Mouse (Mus musculus) kidney, adult 18-20 months (tissue): ENCODE data around the gene Creld2.
A peak's percentile ranks its signal among the peaks of the same experiment; 100 is the strongest.

Experiments
- DNase-seq: peaks from one replicate; pipeline ENCODE4 v3.0.0; 2021

Gene Creld2

DNA sequence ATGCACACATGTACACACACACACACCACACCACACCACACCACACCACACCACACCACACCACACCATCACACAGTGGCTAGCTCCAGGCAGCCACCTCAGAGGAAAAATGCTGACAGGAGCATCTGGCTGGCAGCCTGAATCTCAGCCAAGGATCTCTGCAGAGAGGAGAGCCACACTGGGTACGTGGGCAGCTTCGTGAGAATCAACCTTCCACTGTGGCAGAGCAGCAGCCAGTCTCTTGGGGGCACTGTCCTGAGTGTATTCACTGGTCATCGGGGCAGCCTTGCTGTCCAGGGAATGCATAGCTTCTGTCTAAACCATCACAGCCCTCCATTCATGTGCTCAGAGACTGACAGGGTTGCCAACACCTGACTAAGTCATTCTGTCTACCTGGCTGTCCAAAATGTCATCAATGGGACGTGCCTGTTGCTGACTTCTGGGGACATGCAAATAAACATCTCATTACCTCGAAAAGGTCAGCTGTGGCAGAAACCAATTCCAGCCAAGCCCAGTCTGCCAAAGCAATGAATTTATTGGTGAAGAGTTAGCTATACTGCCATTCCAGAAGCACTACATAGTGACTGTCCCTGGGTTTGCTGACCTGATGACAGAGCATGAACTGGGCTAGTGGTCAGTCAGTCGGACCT lies 10.5 kb downstream of the Creld2 start:
- DNase-seq: peak; percentile 71

DNA sequence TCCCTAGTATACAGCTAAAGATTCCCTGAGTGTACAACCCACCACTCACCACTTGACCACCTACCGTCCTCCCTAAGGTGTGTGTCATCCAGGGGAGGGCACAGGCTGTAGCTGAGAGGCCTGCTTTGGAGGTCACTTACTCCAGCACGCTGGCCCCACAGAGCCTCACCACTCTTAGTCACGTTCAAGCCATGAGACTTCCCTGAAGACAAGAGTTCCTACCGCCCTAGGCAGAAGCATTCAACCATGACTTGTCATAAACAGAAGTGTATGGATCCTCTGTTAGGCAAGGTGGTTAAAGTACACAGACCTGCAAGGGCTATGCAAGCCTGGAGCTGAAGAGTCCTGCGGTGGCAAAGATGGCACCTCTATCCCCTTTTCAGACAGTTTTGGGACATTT lies 11.2 kb downstream of the Creld2 start:
- DNase-seq: peak; percentile 60

DNA sequence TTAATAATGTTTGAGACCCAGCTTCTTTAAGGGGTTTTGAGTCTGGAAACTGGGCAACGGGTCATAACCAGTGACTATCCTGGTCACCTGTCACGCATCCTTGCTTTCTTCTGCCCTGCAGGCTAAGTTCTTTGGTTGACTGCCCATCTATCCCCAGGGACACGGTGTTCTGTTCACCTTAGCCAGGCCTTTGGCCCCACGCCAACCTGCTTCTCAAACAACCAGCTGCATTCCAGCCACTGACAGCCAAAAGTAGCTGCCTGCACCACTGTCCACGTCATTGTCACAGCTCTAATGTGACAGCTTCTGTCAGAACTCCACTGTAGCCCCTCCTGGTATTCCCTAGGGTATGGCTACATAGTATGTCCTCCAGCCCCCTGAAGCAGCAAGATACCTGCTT lies 12.0 kb downstream of the Creld2 start:
- peak; percentile 97 for DNase-seq

DNA sequence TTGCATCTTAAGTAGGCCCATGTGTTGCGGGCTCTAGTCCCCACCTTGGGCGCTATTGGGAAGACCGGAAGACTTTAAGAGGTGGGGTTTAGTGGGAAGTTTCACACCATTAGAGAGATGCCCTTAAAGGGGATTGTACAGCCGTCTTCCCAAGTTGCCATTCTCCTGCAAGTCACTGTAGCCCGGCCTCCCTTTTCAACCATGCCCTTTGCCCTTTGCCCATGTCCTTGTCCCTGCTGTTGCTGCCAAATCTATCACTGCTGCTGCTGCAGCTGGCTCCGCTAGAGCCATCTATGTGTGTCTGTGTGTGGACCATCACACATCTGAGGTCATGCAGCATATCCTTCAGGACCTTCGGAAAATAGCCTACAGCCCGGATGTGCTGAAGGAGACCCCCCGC lies 13.1 kb downstream of the Creld2 start:
- peak; percentile 67 for DNase-seq

DNA sequence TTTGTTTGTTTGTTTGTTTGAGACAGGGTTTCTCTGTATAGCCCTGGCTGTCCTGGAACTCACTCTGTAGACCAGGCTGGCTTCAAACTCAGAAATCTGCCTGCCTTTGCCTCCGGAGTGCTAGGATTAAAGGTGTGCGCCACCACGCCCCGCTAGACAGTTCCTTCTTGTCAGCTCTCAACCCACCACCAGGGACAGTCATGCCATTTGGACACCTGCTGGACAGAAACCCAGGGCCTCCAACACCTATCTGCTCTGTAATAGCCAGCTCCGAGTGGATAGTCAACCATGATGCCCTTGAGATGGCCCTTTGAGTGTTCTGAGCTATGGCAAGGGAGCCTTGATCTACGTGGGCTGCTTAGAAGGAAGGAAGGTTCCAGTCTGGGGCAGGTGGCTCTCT lies 16.6 kb downstream of the Creld2 start:
- DNase-seq: peak; percentile 37

- no peak for DNase-seq
Measured at GRCm38 (mm10) chr15:88836571-88836970, 17.1 kb downstream of the Creld2 start.

GRCm38 (mm10) chr15:88837199-88837932 lies 17.9 kb downstream of the Creld2 start:
- DNase-seq: peak; percentile 81

GRCm38 (mm10) chr15:88837977-88838376 lies 18.5 kb downstream of the Creld2 start:
- peak; percentile 69 for DNase-seq

- peak; percentile 72 for DNase-seq
Measured at GRCm38 (mm10) chr15:88839271-88839670, 19.8 kb downstream of the Creld2 start.

GRCm38 (mm10) chr15:88840126-88840525 lies 20.7 kb downstream of the Creld2 start:
- peak; percentile 62 for DNase-seq

DNA sequence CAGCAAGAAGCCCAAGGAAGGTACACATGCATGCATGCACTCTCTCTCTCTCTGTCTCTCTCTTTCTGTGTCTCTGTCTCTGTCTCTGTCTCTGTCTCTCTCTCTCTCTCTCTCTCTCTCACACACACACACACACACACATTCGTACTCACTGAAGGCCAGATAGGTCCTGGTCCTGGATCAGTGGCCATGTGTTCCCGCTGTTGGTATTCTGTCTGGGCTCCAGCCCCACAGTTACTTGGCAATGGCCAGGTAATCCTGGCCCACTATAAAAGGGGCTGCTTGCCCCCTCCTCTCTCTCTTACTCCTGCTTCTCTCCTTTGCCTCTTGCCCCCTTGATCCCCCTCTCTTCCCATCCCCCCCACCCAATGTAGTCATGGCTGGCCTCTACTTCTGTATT lies 21.7 kb downstream of the Creld2 start:
- DNase-seq: no peak

GRCm38 (mm10) chr15:88841580-88842299 lies 22.3 kb downstream of the Creld2 start:
- DNase-seq: no peak

GRCm38 (mm10) chr15:88842300-88842673 lies 22.8 kb downstream of the Creld2 start:
- DNase-seq: no peak

- no peak for DNase-seq
Measured at GRCm38 (mm10) chr15:88843486-88844097, 24.1 kb downstream of the Creld2 start.

DNA sequence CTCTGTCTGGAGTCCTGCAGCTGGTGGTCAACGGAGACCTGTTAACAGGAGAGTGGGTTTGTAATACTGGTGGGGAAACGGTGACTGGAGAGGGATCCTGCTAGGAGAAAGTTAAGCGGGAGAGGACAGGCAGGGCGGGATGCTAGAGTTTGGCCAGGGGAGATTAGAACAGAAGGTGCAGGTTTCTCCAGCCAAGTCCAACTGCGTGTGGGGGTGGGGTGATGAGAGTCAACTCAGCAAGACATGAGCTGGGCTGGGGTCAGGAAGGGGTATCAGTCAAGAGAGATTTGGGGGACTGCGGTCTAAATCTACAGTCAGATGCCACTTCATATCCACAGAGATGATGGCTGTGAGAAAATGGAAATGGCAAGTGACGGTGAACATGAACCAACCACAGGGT lies 25.5 kb downstream of the Creld2 start:
- DNase-seq: no peak

GRCm38 (mm10) chr15:88848661-88849060 lies 29.2 kb downstream of the Creld2 start:
- DNase-seq: no peak

DNA sequence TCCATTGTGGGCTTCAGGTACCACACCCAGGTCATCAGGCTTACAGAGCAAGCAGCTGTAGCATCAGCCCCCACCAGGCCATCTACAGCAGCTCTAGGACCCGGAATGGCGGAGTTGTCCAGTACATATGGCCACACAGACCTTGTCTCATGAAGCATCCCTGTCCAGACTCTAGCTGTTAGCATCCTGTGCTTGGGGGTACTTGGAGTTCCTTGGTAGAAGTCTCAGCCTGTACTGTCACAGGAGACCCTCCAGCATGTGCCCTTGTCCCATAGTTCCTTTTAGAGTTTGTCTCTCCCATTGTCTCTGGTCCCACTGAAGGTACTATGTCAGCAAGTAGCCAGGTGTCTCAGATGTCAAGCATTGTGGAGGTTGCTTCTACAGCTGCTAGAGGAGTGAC lies 30.2 kb downstream of the Creld2 start:
- DNase-seq: no peak

DNA sequence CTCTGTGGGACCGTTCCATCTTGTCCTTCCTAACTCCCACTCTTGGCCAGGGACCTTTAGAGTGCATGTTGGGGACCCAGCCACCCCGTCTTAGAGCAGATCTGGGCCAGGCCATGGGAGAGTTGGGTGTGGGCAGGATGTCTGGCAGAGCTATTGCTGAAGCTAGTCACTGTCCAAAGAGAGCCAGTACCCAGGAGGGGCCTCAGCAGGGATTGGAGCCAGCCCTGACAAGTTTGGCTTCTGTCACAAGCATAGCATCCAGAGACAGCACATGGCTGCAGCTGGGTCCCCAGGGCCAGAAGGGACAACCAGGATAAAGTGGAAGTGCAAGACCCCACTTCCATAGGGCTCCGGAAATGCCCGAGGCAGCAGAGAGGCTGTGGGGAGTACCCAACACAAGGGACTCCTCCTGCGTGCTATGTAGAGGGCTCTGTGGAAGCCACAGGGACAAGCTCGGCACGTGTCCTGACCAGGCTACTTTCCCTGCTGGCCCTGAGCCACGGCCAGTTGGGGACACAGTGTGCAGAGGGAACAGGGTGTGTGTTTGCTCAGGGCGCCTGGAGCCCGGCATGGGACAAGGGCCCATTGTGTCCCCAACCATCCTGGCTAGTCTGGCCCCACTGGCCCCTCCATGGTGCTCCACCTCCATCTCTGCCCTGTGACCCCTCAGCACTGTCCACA lies 30.8 kb downstream of the Creld2 start:
- peak; percentile 97 for DNase-seq

DNA sequence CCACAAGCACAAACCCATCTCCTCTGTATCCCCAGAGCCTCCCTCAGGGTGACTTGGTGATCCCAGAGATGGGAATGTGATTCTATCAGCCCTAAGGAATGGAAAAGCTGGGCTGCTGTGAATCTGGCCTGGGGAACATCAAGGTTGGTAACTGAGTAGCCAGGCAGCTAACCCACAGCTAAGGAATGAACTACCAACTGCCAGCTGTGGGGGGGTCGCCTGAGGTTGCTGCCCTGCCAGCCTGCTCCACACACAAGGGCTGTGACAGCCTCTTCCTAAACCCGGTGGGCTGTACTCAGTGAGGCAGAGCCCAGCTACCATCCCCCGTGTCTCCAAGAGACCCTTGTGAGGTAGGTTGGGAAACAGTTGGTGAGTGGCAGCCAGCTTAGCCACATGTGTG lies 31.6 kb downstream of the Creld2 start:
- DNase-seq: peak; percentile 76

DNA sequence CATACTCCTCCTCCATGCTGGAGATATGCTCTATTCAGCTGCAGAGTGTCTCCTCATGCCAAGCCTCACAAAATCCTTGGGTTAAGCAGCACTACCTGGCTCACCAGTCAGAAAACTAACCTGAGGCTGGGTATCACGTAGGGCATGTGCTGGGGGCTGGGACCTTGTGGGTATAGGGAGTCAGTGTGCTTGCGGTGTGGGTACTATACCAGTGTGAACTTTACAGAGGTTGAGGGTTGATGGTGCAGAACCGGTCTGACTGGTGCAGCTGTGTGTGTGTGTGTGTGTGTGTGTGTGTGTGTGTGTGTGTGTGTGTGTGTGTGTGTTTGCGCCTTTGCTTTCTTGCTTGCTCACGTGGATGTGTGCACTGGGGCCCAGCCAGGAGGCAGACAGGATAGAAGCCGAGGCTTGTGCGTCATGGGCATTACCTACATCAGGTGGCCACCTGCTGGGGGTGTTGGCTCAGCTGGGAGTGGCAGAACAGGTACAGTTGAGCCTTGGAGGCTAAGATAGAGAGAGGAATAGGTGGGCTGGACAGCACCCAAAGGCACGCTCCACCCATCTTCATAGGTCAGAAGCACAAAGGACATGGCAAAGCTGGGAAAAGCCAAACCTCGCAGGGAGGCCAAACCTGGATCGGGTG lies 32.2 kb downstream of the Creld2 start:
- peak; percentile 88 for DNase-seq

GRCm38 (mm10) chr15:88853106-88853505 lies 33.7 kb downstream of the Creld2 start:
- DNase-seq: peak; percentile 28
